ENCODE assay signal across 27 mouse cellular contexts in the genomic region with DNA sequence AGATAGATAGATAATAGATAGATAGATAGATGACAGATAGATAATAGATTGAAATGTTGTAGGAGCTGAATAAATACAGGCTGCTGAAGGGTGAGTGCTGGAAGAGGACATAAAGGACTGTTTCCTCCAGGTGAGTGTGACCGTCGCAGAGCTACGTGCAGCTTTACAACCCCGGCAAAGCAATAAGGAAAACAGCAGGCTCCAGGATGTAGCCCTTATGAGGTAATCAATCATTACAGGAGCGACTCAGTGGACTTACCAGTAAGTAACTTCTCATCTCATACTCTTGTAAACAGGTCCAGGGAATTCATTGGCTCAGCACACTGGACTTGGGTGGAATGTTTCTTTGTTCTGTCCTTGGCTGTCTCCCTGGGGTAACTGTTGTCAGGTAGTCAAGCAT. TPM values are rescaled to one million over a fixed set of nuclear protein-coding genes. Genes with fewer than 3 reads are reported as not detected.
"Had no signal": no experiment of that assay in that cellular context is flagged by ENCODE, and none has a peak within 500 bp of the region (broad histone marks: within the 10 kb centered on the region; RNA-seq: fewer than 3 reads in every experiment).

No protein-coding gene starts in this region.

- H3K27ac ChIP-seq: gastrocnemius, adult 2 months; heart, embryonic 10.5 days; hindbrain, embryonic 10.5 days; hindbrain, embryonic 12.5 days; hindbrain, embryonic 14.5 days; limb, embryonic 13.5 days; limb, embryonic 15.5 days; liver, embryonic 12.5 days had no signal

- H3K4me1 ChIP-seq: heart, embryonic 10.5 days; heart, embryonic 12.5 days; hindbrain, embryonic 12.5 days; limb, embryonic 13.5 days; limb, embryonic 15.5 days; liver, embryonic 12.5 days had no signal

- H3K36me3 ChIP-seq: heart, embryonic 10.5 days; heart, embryonic 12.5 days; hindbrain, embryonic 10.5 days; hindbrain, embryonic 12.5 days; limb, embryonic 13.5 days; limb, embryonic 15.5 days; liver, embryonic 12.5 days had no signal

- DNase-seq: gastrocnemius, adult 2 months; gastrocnemius, postnatal 10 days; gastrocnemius, postnatal 25 days; heart, adult 18-20 months; heart, postnatal 10 days; heart, postnatal 4 days; kidney, adult 18-20 months; kidney, adult 8-10 months; kidney, postnatal 10 days; kidney, postnatal 25 days; kidney, postnatal 4 days; layer of hippocampus, adult 9-11 months; layer of hippocampus, postnatal 36 days; left cerebral cortex, postnatal 4 days had no signal

- H3K4me2 ChIP-seq: heart, embryonic 12.5 days; hindbrain, embryonic 12.5 days; hindbrain, embryonic 14.5 days; limb, embryonic 13.5 days; limb, embryonic 15.5 days; liver, embryonic 12.5 days had no signal

- ATAC-seq: hindbrain, embryonic 16.5 days; inflammation-experienced regulatory T-cells, adult 6 months; liver, embryonic 12.5 days had no signal

- H3K9me3 ChIP-seq: heart, embryonic 10.5 days had no signal

- H3K9ac ChIP-seq: heart, embryonic 12.5 days; hindbrain, embryonic 12.5 days; hindbrain, embryonic 14.5 days; limb, embryonic 13.5 days; limb, embryonic 15.5 days; liver, embryonic 12.5 days had no signal

- H3K4me3 ChIP-seq: gastrocnemius, adult 2 months; heart, embryonic 10.5 days; heart, embryonic 12.5 days; hindbrain, embryonic 10.5 days; hindbrain, embryonic 12.5 days; limb, embryonic 13.5 days; limb, embryonic 15.5 days; liver, embryonic 12.5 days had no signal

RNA-seq across cellular contexts. Expression of a gene that starts 11.3 kb away (rescaled TPM):
- polyA plus RNA-seq: frontal cortex, adult 2 months; hindbrain, embryonic 12.5 days; hindbrain, embryonic 14.5 days; hindbrain, embryonic 16.5 days; limb, embryonic 11.5 days; limb, embryonic 15.5 days; liver, adult 2 months had no signal
